Mouse (Mus musculus) lung, postnatal 0 days (tissue): ENCODE measurements at regions not wholly inside any gene's neighbourhood (a gene's known extent, or its start where the extent isn't known, plus 50 kb on each side); places are given as distances from the start of the nearest gene placed in this dataset.

Experiments
- ATAC-seq: fragments of 200-750 bp; cut with Nextera tagmentation; 2 replicates; pipeline ENCODE4 v1.8.0; 2017; ENCODE audit warnings: moderate library complexity
- DNase-seq: peaks from one replicate; pipeline ENCODE4 v3.0.0-alpha.2; 2016; ENCODE audit warnings: low spot score
- H3K27ac ChIP-seq: fragments of 300-500 bp; sonication (generic); 2 replicates; pipeline ENCODE4 v1.5.1; 2014; ENCODE audit warnings: antibody characterized with exemption, mild to moderate bottlenecking, low read length, mixed read lengths
- H3K27me3 ChIP-seq: fragments of 300-500 bp; sonication (generic); replicated peaks from 2 replicates; pipeline ENCODE4 v1.6.1; 2014; ENCODE audit warnings: low read length, mixed read lengths; ENCODE audit not compliant: insufficient read depth
- H3K36me3 ChIP-seq: fragments of 300-500 bp; sonication (generic); 2 replicates; pipeline ENCODE4 v1.6.1; 2014; ENCODE audit warnings: low read length, mixed read lengths; ENCODE audit not compliant: insufficient read depth
- H3K4me1 ChIP-seq: fragments of 300-500 bp; sonication (generic); 2 replicates; pipeline ENCODE4 v1.6.1; 2014; ENCODE audit warnings: antibody characterized with exemption, low read depth, low read length, mixed read lengths; ENCODE audit not compliant: insufficient read depth
- H3K4me2 ChIP-seq: fragments of 300-500 bp; sonication (generic); replicated peaks from 2 replicates; pipeline ENCODE4 v1.6.1; 2014; ENCODE audit warnings: low read depth, mild to moderate bottlenecking, low read length, moderate library complexity, mixed read lengths
- H3K4me3 ChIP-seq: fragments of 300-500 bp; sonication (generic); 2 replicates; pipeline ENCODE4 v1.5.1; 2014; ENCODE audit warnings: low read depth, low read length
- H3K9ac ChIP-seq: fragments of 300-500 bp; sonication (generic); replicated peaks from 2 replicates; pipeline ENCODE4 v1.6.1; 2014; ENCODE audit warnings: low read depth, mild to moderate bottlenecking
- H3K9me3 ChIP-seq: fragments of 300-500 bp; sonication (generic); 2 replicates; pipeline ENCODE4 v1.6.1; 2016; ENCODE audit warnings: low read length, mixed read lengths
- CTCF ChIP-seq: IDR thresholded peaks from 2 replicates; pipeline ENCODE4 v1.5.1; 2016; ENCODE audit warnings: antibody characterized with exemption, mild to moderate bottlenecking
- EP300 ChIP-seq: IDR thresholded peaks from 2 replicates; pipeline ENCODE4 v1.6.1; 2016; ENCODE audit warnings: antibody characterized with exemption, mild to moderate bottlenecking, control low read depth
- WGBS: fragments of 180-500 bp; shearing (Covaris S2); extraction: QIAGEN DNeasy Blood & Tissue Kit; methylation state at CpG from one replicate; pipeline ENCODE4 v1.1.7; 2014; 5-methylcytosine and 5-hydroxymethylcytosine counted together

DNA sequence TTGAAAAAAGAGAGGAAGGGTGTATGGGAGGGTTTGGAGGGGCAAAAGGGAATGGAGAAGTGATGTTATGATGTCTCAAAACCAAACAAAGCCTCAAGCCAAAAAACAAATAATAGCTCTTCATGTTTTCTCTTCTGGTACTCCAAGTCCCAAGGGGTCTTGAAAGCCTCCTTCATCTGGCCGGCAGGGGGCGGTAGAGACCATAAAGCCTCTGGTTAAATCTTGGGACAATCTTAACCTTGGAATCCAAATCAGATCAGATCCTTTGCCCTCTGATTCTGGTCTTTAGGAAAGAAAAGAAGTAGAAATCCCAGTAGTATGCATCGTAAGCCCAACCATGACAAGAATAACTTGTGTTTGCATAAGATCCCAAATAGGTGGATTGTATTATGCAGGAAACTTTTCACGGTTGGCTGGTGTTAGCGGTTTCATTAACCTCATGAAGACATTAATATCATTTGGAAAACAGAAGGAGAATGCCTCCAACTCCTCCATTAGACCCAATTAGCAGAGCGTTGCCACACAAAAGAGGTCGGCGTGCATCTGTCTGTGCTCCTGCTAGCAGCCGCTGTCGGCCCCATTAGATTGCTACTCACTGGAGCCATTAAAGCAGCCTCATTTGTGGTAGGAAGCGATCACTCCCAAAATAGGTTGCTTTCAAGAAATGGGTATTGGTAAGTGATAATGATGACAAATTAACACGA lies 116.0 kb downstream of the Cavin4 start:
- Histone ChIP-seq H3K4me2 (no peak overlapping the region), H3K27me3 (no peaks in the 10 kb centered on the region; the same call in 1 of the 2 replicates), H3K36me3 (no peaks in the 10 kb centered on the region), H3K9me3 (no peaks in the 10 kb centered on the region), H3K9ac (no peak overlapping the region), H3K27ac (no peak overlapping the region), H3K4me3 (no peak overlapping the region), H3K4me1 (no peaks in the 10 kb centered on the region)
- peak; percentile 44 for DNase-seq
- WGBS = 71% methylated on average over 12 of the region's 12 CpGs
- no peak for ATAC-seq
- TF ChIP-seq EP300 = no peak
- TF ChIP-seq CTCF = peak; percentile 81

DNA sequence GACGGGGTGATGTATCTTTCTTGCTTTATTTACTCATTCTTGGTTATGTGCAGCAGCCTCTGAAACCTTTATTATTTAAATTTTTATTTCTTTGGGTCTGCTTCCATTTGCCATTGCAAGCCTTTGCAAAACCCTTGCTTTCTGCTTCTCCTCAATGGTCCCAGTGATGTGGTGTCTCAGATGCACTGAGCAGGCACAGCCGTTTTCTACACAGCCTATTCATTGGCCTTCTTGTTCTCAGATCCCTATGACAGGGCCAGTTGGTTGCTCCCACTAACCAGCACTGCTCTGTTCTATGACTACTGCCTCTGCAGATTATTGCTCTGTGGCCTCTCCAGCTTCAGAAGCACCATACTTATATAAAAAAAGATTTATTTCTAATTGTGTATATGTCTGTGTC lies 116.6 kb downstream of the Cavin4 start:
- Histone ChIP-seq H3K27ac (no peak overlapping the region), H3K4me2 (no peak overlapping the region), H3K9me3 (no peaks in the 10 kb centered on the region), H3K4me1 (no peaks in the 10 kb centered on the region), H3K9ac (no peak overlapping the region), H3K4me3 (no peak overlapping the region), H3K36me3 (no peaks in the 10 kb centered on the region), H3K27me3 (no peaks in the 10 kb centered on the region; the same call in 1 of the 2 replicates)
- TF ChIP-seq CTCF (no peak), EP300 (no peak)
- no peak for ATAC-seq
- no peak for DNase-seq
- WGBS = 87% methylated on average over 2 of the region's 2 CpGs

DNA sequence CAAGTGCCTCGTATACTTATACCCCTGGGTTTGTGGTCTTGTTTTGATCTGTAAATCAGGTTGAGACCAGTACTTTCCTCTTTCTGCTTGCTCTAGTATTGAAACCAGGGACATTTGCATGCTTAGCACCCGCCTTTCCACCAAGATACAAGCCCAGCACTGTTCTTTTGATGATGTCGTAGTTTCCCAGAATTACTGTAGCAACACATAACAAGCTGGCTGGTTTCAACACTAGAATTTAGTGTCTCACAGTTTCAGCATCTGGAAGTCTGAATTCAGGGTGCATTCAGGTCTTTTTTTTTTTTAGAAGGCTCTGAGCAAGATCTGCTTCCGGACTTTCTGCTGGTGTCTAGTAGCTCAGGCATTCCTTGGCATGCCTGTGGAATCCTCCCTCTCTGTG lies 117.8 kb downstream of the Cavin4 start:
- no peaks in the 10 kb centered on the region for H3K4me1 ChIP-seq
- WGBS = 65% methylated on average over 4 of the region's 4 CpGs
- no peak overlapping the region for H3K4me2 ChIP-seq
- no peak for TF ChIP-seq EP300
- no peak for TF ChIP-seq CTCF
- no peak overlapping the region for H3K4me3 ChIP-seq
- H3K27ac ChIP-seq = no peak overlapping the region
- H3K9me3 ChIP-seq = no peaks in the 10 kb centered on the region
- no peaks in the 10 kb centered on the region for H3K36me3 ChIP-seq
- no peak for ATAC-seq
- no peaks in the 10 kb centered on the region; the same call in 1 of the 2 replicates for H3K27me3 ChIP-seq
- DNase-seq = no peak
- H3K9ac ChIP-seq = no peak overlapping the region

DNA sequence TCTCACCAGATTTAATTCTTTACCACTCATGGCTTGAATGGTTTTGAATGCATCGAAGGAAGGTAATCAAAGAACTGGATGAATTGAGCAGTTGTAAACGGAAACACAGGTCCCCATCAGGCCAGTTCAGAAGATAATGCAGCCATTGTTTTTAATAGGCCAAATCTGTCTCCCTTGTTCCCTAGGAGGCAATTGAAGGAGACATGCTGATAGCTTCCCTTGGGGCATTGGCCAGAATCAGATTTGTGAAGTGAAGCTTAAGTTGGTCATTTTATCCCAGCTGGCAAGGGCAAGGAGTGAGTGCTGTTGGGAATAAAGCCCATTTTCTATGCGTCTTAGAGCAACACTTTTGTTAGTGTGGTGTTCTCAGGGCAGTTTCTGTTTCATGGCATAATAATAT lies 119.4 kb downstream of the Cavin4 start:
- H3K27ac ChIP-seq = no peak overlapping the region
- ATAC-seq = no peak
- H3K27me3 ChIP-seq = no peaks in the 10 kb centered on the region; the same call in 1 of the 2 replicates
- no peaks in the 10 kb centered on the region for H3K4me1 ChIP-seq
- no peak overlapping the region for H3K4me2 ChIP-seq
- no peaks in the 10 kb centered on the region for H3K36me3 ChIP-seq
- H3K9me3 ChIP-seq = no peaks in the 10 kb centered on the region
- no peak overlapping the region for H3K4me3 ChIP-seq
- no peak for DNase-seq
- H3K9ac ChIP-seq = no peak overlapping the region
- 64% methylated on average over 3 of the region's 3 CpGs for WGBS
- TF ChIP-seq EP300 (no peak), CTCF (no peak)

DNA sequence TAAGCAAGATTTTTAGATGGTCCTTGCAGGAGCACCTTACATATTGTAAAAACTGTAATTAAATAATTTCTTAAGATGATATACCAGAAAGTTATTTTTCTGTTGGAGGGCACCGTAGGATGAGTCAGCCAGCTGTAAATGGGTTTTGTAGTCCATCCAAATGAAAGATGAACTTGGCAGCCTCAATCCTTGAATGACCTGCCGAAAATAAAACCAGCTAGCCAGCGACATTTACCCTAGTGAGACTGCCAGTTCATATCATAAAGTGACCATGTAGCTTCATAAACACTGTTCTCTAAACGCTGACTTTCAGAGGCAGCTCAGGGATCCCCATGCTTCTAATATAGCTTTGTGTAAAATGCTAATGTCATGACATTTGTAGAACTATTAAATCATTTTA lies 127.8 kb downstream of the Cavin4 start:
- DNase-seq (no peak), ATAC-seq (no peak)
- no peaks in the 10 kb centered on the region for H3K27me3 ChIP-seq
- WGBS = 78% methylated on average over 4 of the region's 4 CpGs
- H3K27ac ChIP-seq = no peak overlapping the region
- TF ChIP-seq CTCF = no peak
- TF ChIP-seq EP300 = no peak
- no peaks in the 10 kb centered on the region for H3K9me3 ChIP-seq
- no peak overlapping the region for H3K4me2 ChIP-seq
- no peak overlapping the region for H3K9ac ChIP-seq
- H3K4me3 ChIP-seq = no peak overlapping the region
- H3K4me1 ChIP-seq = no peaks in the 10 kb centered on the region
- no peaks in the 10 kb centered on the region for H3K36me3 ChIP-seq

DNA sequence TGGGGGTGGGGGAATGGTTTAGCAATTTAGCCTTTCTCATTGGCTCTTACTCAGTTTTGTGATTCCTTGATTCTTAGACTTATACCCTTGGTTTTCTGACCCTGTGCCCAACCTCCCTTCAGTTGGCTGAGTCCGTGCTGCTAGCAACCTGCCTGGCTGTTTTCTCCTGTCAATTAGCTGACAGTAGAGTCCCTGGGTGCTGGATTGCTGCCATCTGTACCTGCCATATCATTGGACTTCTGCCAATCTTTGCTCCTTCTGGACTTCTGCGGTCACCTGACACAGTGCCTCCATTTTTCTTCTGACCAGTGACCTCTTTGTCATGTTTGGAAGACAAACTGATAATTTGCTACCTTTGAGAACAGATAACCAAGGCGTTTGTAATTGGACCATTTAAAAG lies 140.5 kb downstream of the Cavin4 start:
- Histone ChIP-seq H3K9me3 (no peaks in the 10 kb centered on the region), H3K36me3 (no peaks in the 10 kb centered on the region), H3K27ac (no peak overlapping the region), H3K27me3 (no peaks in the 10 kb centered on the region), H3K9ac (no peak overlapping the region), H3K4me1 (no peaks in the 10 kb centered on the region), H3K4me3 (no peak overlapping the region), H3K4me2 (no peak overlapping the region)
- WGBS = 46% methylated on average over 3 of the region's 3 CpGs
- ATAC-seq = no peak
- TF ChIP-seq EP300 (no peak), CTCF (no peak)
- DNase-seq = no peak

DNA sequence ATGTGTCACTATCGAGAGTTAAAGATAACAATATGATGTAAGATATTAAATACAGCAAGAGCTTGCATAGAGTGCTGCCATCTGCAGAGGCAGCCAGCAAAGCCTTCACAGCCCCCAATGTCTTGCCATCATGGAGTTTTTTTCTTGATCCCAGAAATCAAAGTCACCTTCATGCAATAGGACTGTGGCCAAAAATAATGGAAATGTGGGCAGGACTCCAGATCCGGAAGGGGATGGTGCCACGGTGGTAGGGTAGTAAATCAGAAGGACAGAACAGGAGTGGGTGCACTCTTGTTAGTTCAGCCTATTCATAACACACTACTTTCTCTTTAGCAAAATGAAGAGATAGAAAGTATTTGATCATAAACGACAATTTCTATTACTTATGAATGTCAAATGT lies 145.3 kb downstream of the Cavin4 start:
- H3K4me3 ChIP-seq = no peak overlapping the region
- H3K4me2 ChIP-seq = no peak overlapping the region
- H3K36me3 ChIP-seq = no peaks in the 10 kb centered on the region
- no peaks in the 10 kb centered on the region for H3K9me3 ChIP-seq
- H3K27ac ChIP-seq = no peak overlapping the region
- ATAC-seq = no peak
- WGBS = 81% methylated on average over 4 of the region's 4 CpGs
- H3K9ac ChIP-seq = no peak overlapping the region
- H3K27me3 ChIP-seq = no peaks in the 10 kb centered on the region
- DNase-seq = no peak
- H3K4me1 ChIP-seq = no peaks in the 10 kb centered on the region
- TF ChIP-seq EP300 = no peak
- no peak for TF ChIP-seq CTCF
